Mouse (Mus musculus) urinary bladder, postnatal 0 days (tissue): ENCODE results near the gene Sept3. TPM values are rescaled to one million over a fixed set of nuclear protein-coding genes. Genes with fewer than 3 reads are reported as not detected.

Experiments
- polyA plus RNA-seq: library from polyadenylated mRNA; unstranded; fragments of >200 nt; fragmentation: Nextera tagmentation; extraction: Ambion mirVana; gene quantifications from 2 replicates; pipeline ENCODE4 v1.2.1, GENCODE M21; 2015

Gene Sept3
- 0.48 and 0.78 TPM in 2 replicates for polyA plus RNA-seq

DNA sequence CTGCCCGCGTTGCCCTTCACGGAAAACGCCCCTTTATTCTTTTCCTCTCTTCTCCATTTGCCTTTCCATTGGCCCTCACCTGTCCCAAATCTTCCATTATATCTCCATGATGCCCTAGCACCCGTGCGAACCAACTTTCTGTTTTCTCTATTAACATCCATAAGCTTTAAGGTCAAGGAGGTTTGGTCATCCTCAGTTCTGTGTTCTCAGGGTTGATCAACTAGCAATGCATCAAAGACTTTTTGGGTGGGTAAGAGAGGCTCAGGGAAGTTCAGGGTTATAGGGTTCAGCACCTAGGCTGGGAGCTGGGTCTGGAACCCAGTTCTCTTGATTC, at the start of gene Sept3:
Sept3 (plus strand) TSS at position 301 of the 334 bp plus-strand sequence.

DNA sequence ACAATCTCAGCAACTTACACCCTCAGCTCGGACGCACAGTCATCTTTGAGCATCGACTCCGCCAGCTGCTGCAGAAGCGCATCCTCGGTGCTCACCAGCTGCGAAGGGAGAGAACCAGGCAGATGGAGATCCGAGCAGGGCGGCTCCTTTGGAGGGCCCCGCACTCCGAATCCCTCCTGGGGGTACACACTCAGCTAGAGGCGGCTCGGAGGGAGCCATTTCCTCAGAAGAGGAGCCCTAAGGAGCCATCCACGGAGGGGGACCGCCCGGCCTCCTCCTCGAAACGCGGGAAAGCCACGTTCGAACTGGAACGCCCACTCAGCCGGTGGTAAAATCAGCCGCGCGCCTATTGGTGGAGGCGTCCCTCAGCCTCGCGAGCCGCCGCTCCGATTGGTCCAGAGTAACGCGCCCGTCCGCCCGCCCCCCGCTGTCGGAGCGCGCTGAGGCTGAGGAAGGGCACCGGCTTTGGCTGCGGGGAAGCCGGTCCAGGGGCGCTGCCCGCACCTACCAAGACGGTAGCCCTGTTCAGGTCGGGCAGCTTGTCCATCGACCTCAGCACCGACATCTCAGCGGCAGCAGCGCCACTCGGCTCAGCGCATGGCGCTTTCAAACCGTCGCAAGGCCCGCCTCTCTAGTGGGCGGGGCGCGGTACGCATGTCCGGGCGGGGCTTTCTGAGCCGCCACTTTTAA, 30.4 kb upstream of the Sept3 start, which contains the start of gene Cenpm:
Cenpm (minus strand) TSS at position 634 of the 690 bp plus-strand sequence.

DNA sequence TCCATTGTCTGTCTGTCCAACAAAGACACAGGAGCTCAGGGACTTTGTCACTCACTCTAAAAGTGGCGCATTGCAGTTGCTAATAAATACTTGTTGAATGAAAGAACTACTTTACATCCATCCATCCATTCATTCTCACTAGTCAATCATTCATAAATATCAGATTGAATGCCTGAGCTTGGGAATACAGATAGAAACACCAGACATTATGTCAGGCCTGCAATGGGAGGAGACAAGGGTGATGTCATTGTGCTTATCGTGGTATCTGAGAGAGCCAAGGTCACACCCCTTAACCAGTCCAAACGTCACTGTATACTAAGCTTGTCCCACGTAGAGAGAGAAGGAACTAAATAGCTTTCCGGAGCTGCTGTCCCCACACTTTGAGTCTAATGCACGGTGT, 22.6 kb upstream of the Sept3 start, which contains the start of gene 1500009C09Rik:
1500009C09Rik (plus strand) TSS at position 301 of the 400 bp plus-strand sequence.

DNA sequence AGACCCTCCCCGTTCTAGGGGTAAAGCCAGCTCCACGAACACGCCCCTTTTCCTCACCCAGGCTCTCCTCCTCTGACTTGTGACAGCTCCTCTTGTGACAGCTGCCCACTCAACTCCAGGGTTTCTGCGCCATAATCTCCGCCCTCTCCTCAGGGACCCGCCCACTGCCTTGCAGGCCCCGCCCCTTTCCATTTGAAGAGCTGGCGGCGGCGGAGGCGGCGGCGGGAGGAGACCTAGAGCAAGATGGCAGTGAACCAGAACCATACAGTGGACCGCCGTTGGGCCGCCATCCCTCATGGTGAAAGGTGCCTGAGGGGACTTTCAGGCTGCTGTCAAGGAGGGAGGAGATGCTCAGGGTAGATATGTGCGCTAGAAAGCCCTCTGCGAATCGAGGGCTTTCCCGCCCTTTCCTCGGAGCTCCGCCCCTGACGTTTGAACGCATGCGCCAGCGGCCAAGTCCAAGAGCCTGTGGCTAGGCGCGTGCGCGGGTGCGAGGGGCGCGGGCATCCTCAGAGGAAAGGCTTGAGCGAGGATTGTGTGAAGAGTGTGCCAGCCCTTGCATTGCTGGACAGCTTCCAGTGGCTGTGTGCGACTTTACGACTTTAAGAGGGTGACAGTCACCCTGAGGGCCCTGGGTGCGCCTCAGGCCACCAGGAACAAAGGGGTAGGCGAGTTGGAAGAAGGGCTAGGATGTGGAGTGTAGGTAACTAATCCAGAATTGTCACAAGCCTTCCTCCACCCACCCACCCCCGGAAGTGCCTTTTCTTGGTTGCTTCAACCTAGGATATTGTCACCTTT, 24.3 kb downstream of the Sept3 start, which contains the start of gene Wbp2nl:
Wbp2nl (plus strand) TSS at position 191 of the 798 bp plus-strand sequence.

DNA sequence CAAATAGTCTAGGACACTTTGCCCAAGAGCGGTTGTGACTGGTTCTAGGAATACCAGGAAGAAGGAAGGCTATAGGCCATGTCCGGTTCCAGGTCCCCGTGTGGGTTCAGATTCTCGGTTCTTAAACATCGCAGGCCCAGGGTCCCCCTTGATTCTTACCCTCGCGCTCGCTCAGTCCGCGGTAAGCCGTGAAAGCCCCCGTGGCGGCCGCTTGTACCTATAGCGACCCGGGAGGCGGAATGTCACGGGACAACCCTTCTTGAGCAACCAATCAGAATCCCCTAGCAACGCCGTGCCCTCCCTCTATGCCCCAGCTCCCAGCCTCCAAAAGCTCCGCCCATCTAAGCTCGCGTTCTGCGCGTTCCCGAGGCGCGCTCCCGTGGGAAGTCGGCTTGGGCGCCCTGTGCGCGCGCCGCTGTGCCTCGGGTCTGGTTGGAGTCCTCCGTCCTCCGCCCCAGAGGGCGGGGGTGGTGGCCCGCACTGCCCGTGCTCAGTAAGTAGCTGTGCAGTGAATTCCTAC, 64.0 kb downstream of the Sept3 start, which contains the start of the genes Naga, Pheta2 and Smdt1:
Naga (minus strand) TSS at position 333 of the 520 bp plus-strand sequence.
Pheta2 (plus strand) TSS at position 350 of the 520 bp plus-strand sequence.
Smdt1 (plus strand) TSS at position 367 of the 520 bp plus-strand sequence.

Other genes starting within 250 kb of the Sept3 start
- gene Desi1, start 241.0 kb upstream of the Sept3 start, polyA plus RNA-seq, result 15.0 and 17.9 TPM in 2 replicates
- gene Snu13, start 227.3 kb upstream of the Sept3 start, polyA plus RNA-seq, result 127 and 135 TPM in 2 replicates
- not detected in 2 replicates for gene 4930407I10Rik, start 215.7 kb upstream of the Sept3 start, polyA plus RNA-seq
- 0.31 and 0.35 TPM in 2 replicates for gene Mei1, start 204.9 kb upstream of the Sept3 start, polyA plus RNA-seq
- gene Ccdc134, start 147.0 kb upstream of the Sept3 start, polyA plus RNA-seq, result 10.0 and 11.2 TPM in 2 replicates
- 109 and 175 TPM in 2 replicates for gene Srebf2, start 127.7 kb upstream of the Sept3 start, polyA plus RNA-seq
- gene Shisa8, start 62.1 kb upstream of the Sept3 start, polyA plus RNA-seq, result 0.10 TPM in 1 of 2 replicates, not detected in the other
- not detected in 2 replicates for gene Tnfrsf13c, start 50.5 kb upstream of the Sept3 start, polyA plus RNA-seq
- 17.1 and 26.2 TPM in 2 replicates for gene Cenpm, start 30.1 kb upstream of the Sept3 start, polyA plus RNA-seq
- not detected in 2 replicates for gene 1500009C09Rik, start 22.5 kb upstream of the Sept3 start, polyA plus RNA-seq
- gene Wbp2nl, start 24.1 kb downstream of the Sept3 start, polyA plus RNA-seq, result 0.15 and 0.17 TPM in 2 replicates
- gene Naga, start 64.0 kb downstream of the Sept3 start, polyA plus RNA-seq, result 44.2 and 45.4 TPM in 2 replicates
- 10.8 and 11.1 TPM in 2 replicates for gene Pheta2, start 64.0 kb downstream of the Sept3 start, polyA plus RNA-seq
- 237 and 251 TPM in 2 replicates for gene Smdt1, start 64.1 kb downstream of the Sept3 start, polyA plus RNA-seq
- gene Ndufa6, start 79.4 kb downstream of the Sept3 start, polyA plus RNA-seq, result 504 and 545 TPM in 2 replicates
- 8.6 and 12.0 TPM in 2 replicates for gene Cyp2d22, start 105.4 kb downstream of the Sept3 start, polyA plus RNA-seq
- gene Cyp2d11, start 119.1 kb downstream of the Sept3 start, polyA plus RNA-seq, result not detected in 2 replicates
- gene Cyp2d10, start 132.3 kb downstream of the Sept3 start, polyA plus RNA-seq, result 0.43 TPM in 1 of 2 replicates, not detected in the other
- gene Cyp2d9, start 158.5 kb downstream of the Sept3 start, polyA plus RNA-seq, result 0.28 TPM in 1 of 2 replicates, not detected in the other